Mouse (Mus musculus) embryonic facial prominence, embryonic 11.5 days (tissue): ENCODE measurements around the gene Rcor3. TPM values are rescaled to one million over a fixed set of nuclear protein-coding genes. Genes with fewer than 3 reads are reported as not detected.

Experiments
- ATAC-seq: fragments of 200-750 bp; cut with Nextera tagmentation; replicated peaks from 2 replicates; pipeline ENCODE4 v1.8.0; 2017; ENCODE audit warnings: low read depth; ENCODE audit not compliant: insufficient number of reproducible peaks, low FRiP score, low TSS enrichment
- DNase-seq: peaks from one replicate; pipeline ENCODE4 v3.0.0-alpha.2; 2015; ENCODE audit warnings: low spot score
- H3K27ac ChIP-seq: fragments of 300-500 bp; sonication (generic); replicated peaks from 2 replicates; pipeline ENCODE4 v1.5.1; 2014; ENCODE audit warnings: mild to moderate bottlenecking, low read depth, low read length, control low read depth
- H3K27me3 ChIP-seq: fragments of 300-500 bp; sonication (generic); 2 replicates; pipeline ENCODE4 v1.6.1; 2014; ENCODE audit warnings: mild to moderate bottlenecking, low read length, moderate library complexity, mixed read lengths; ENCODE audit not compliant: control insufficient read depth, insufficient read depth
- H3K36me3 ChIP-seq: fragments of 300-500 bp; sonication (generic); replicated peaks from 2 replicates; pipeline ENCODE4 v1.6.1; 2014; ENCODE audit warnings: low read depth, mild to moderate bottlenecking, low read length, moderate library complexity, mixed read lengths; ENCODE audit not compliant: control insufficient read depth, insufficient read depth
- H3K4me1 ChIP-seq: fragments of 300-500 bp; sonication (generic); 2 replicates; pipeline ENCODE4 v1.6.1; 2014; ENCODE audit warnings: low read length, mixed read lengths; ENCODE audit not compliant: control insufficient read depth, insufficient read depth
- H3K4me2 ChIP-seq: fragments of 300-500 bp; sonication (generic); 2 replicates; pipeline ENCODE4 v1.6.1; 2014; ENCODE audit warnings: low read depth, mild to moderate bottlenecking, control low read depth, low read length, moderate library complexity
- H3K4me3 ChIP-seq: fragments of 300-500 bp; sonication (generic); 2 replicates; pipeline ENCODE4 v1.5.1; 2014; ENCODE audit warnings: low read depth, low read length, control low read depth
- H3K9ac ChIP-seq: fragments of 300-500 bp; sonication (generic); replicated peaks from 2 replicates; pipeline ENCODE4 v1.6.1; 2014; ENCODE audit warnings: mild to moderate bottlenecking, control low read depth, low read length
- H3K9me3 ChIP-seq: fragments of 300-500 bp; sonication (generic); replicated peaks from 2 replicates; pipeline ENCODE4 v1.6.1; 2016; ENCODE audit warnings: mild to moderate bottlenecking, low read length, inconsistent platforms, mixed read lengths; ENCODE audit not compliant: control insufficient read depth
- WGBS: fragments of 180-500 bp; shearing (Covaris S2); extraction: QIAGEN DNeasy Blood & Tissue Kit; methylation state at CpG from one replicate; pipeline ENCODE4 v1.1.7; 2014; 5-methylcytosine and 5-hydroxymethylcytosine counted together
- polyA plus RNA-seq: library from polyadenylated mRNA; unstranded; fragments of >200 nt; fragmentation: Nextera tagmentation; extraction: Ambion mirVana; gene quantifications from 2 replicates; pipeline ENCODE4 v1.2.1, GENCODE M21; 2014

Rcor3 gene
- polyA plus RNA-seq, 1 experiment from 2014 or later, result 17.3 TPM

DNA sequence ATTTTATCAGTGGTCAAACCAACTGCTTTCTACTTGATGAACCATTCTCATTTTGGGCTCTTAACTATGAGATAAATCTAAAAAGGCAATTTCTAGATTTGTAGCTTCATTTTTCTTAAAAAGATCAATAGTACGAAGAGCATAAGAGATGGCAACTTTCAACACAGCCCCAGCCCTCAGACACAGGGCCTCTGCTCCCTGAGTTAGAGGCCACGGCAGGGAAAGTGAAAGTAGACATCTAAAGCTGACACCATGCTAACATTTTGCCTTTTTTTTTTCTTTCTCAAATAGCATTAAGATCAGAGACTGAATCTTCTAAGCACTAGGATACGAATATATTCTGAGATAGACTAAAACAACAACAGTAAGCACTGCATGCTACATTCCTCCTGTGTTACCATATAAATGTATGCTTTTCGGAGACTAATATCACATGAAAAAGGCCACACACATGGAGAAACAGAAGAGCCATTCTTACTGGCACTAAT lies 31.9 kb downstream of the Rcor3 start:
- H3K27ac ChIP-seq, result no peak overlapping the region
- H3K9me3 ChIP-seq, result no peaks in the 10 kb centered on the region
- H3K9ac ChIP-seq, result no peak overlapping the region
- H3K4me1 ChIP-seq, result no peaks in the 10 kb centered on the region
- no peak overlapping the region for H3K4me3 ChIP-seq
- ATAC-seq (no peak), DNase-seq (no peak)
- 88% methylated on average over 4 of the region's 4 CpGs for WGBS
- H3K27me3 ChIP-seq, result no peaks in the 10 kb centered on the region
- H3K4me2 ChIP-seq, result no peak overlapping the region
- H3K36me3 ChIP-seq, result no peaks in the 10 kb centered on the region

DNA sequence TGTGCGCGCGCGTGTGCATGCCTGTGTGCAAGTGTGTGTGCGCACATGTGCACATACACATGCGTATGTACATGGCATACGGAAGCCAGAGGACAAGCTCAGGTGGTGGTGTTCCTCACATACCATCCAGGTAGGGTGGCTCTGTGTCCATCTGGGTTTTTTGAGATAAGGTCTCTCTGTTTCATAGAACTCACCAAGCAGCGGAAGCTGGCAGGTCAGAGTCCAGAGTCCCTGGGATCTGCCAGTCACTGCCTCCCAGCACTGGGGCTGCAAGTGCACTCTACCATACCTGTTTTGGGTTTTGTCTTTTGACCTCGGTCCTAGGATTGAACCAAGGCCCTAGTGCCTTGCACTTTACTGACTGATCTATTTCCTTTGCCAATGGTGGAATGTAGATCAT lies 33.8 kb downstream of the Rcor3 start:
- Histone ChIP-seq H3K4me1 (no peaks in the 10 kb centered on the region), H3K4me2 (no peak overlapping the region), H3K9ac (no peak overlapping the region), H3K9me3 (no peaks in the 10 kb centered on the region), H3K27me3 (no peaks in the 10 kb centered on the region), H3K36me3 (no peaks in the 10 kb centered on the region), H3K4me3 (no peak overlapping the region), H3K27ac (no peak overlapping the region)
- WGBS, result 98% methylated on average over 9 of the region's 9 CpGs
- DNase-seq (no peak), ATAC-seq (no peak)

DNA sequence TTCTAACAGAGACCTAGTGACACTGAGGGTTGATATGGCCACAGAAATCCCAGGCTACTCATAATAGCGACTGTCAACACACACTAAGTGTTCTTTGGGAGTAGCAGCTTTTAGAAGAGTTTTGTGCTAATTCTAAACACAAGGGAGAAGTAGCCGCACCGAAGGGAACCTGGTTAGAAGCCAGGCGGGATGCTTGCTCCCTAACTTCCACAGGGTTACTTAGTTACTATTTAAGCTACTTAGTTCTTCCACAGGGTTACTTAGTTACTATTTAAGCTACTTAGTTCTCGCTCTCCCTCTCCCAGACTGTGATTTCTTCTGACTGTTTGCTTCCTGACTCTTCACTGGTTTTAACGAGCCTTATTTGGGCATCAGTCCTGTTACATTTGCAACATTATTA lies 34.7 kb downstream of the Rcor3 start:
- Histone ChIP-seq H3K27ac (no peak overlapping the region), H3K36me3 (no peaks in the 10 kb centered on the region), H3K4me1 (no peaks in the 10 kb centered on the region), H3K4me3 (no peak overlapping the region), H3K4me2 (no peak overlapping the region), H3K9me3 (no peaks in the 10 kb centered on the region), H3K27me3 (no peaks in the 10 kb centered on the region), H3K9ac (no peak overlapping the region)
- no peak for ATAC-seq
- no peak for DNase-seq
- whole genome bisulfite sequencing, result 86% methylated on average over 6 of the region's 6 CpGs

DNA sequence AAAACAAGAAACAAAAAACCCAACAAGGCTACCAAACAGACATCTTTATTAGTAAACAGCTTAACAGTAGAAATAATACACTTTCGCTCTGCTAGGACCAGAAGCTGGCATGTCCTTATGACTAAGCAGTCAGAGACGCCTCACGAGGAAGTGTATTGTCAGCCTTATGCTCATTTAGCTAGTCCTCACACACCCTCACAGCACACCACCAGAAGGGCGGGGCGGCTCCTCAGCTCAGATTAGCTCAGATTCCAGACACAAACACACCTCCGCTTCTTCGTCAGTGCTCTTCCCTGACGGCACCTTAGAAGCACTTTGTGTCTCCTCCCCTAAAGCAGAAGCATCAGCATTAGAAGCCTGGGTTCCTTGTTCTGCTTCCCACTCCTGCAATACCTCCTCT lies 36.5 kb downstream of the Rcor3 start:
- Histone ChIP-seq H3K27me3 (no peaks in the 10 kb centered on the region), H3K9me3 (no peaks in the 10 kb centered on the region), H3K4me3 (no peak overlapping the region), H3K27ac (no peak overlapping the region), H3K36me3 (no peaks in the 10 kb centered on the region), H3K9ac (no peak overlapping the region), H3K4me1 (no peaks in the 10 kb centered on the region), H3K4me2 (no peak overlapping the region)
- no peak for DNase-seq
- WGBS, result 84% methylated on average over 8 of the region's 8 CpGs
- ATAC-seq, result no peak

DNA sequence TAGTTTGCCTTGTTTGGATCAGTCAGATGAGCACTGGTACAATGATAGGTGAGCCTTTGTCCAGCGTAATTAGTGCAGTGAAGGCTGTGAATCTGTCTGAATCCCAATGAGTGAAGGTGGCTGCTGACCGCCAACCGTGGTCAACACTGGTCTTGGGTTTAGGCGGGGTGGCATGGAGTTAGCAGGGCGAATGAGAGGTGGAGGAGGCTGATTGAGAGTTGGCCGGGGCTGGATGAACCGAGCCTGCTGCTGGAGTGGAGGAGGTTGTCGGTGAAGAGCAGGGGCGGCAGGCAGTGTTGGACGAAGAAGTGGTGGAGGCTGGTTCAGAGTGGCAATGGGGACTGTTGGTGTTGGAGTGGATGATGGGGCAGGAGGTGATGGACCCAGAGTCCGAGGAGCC lies 37.1 kb downstream of the Rcor3 start:
- Histone ChIP-seq H3K27ac (no peak overlapping the region), H3K36me3 (no peaks in the 10 kb centered on the region), H3K9me3 (no peaks in the 10 kb centered on the region), H3K9ac (no peak overlapping the region), H3K4me1 (no peaks in the 10 kb centered on the region), H3K27me3 (no peaks in the 10 kb centered on the region), H3K4me2 (no peak overlapping the region), H3K4me3 (no peak overlapping the region)
- no peak for ATAC-seq
- no peak for DNase-seq
- 90% methylated on average over 11 of the region's 11 CpGs for WGBS

DNA sequence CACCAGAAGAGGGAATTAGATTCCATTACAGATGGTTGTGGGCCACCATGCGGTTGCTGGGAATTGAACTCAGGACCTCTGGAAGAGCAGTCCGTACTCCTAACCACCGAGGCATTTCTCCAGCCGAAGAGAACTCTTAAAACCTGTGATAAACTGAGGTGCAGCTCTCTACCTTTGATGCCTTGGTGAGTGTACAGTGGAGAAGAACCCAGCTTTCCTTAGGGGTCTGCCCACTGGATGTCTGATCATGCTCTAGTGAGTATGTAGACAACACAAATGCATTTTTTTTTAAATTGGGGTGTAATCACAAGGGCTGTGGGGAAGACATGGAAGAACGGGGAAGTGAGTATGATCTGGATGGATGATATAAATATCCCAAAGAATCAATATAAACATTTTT lies 42.2 kb downstream of the Rcor3 start:
- H3K9ac ChIP-seq, result no peak overlapping the region
- DNase-seq, result no peak
- no peaks in the 10 kb centered on the region for H3K4me1 ChIP-seq
- ATAC-seq, result no peak
- peaks cover 7% of the 10 kb centered on the region for H3K27me3 ChIP-seq
- H3K27ac ChIP-seq, result no peak overlapping the region
- no peaks in the 10 kb centered on the region for H3K36me3 ChIP-seq
- H3K4me2 ChIP-seq, result no peak overlapping the region
- no peak overlapping the region for H3K4me3 ChIP-seq
- WGBS, result 84% methylated on average over 5 of the region's 5 CpGs
- no peaks in the 10 kb centered on the region for H3K9me3 ChIP-seq

DNA sequence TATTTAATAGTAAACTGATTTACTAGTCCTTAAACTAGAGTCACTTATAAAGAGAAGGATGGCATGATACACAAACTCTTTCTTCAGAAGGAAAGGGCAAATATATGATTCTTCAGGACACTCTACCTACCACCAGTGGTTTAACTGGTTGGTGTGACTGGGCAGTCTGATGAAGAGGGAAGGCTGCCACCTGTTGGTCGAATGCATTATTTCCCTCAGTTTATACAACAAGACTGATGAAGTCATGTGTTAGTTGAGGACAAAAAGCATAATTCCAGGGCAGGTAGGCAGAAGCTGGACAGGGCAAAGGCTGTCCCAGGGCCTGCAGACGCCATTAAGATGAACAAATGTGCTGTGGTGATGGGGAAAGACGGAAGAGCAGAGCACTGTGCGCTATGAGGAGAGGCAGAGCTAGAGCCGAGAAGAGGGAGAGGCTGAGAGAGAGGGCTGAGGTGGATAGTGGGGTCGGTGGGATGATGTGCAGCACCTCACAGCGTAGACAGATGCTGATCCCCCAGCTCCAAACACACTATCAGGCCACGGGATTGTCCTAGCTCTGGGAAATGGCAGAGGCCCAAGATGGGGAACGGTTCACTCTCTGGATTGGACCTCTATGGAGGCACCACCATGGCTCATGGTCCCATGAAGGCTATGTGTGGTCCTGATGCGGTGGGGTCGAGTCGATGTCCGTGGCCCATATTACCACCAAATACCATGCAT lies 43.3 kb downstream of the Rcor3 start:
- no peaks in the 10 kb centered on the region for H3K36me3 ChIP-seq
- H3K4me1 ChIP-seq, result no peaks in the 10 kb centered on the region
- H3K4me3 ChIP-seq, result no peak overlapping the region
- H3K9me3 ChIP-seq, result no peaks in the 10 kb centered on the region
- no peak overlapping the region for H3K4me2 ChIP-seq
- no peak for ATAC-seq
- H3K9ac ChIP-seq, result no peak overlapping the region
- no peak overlapping the region for H3K27ac ChIP-seq
- H3K27me3 ChIP-seq, result peaks cover 7% of the 10 kb centered on the region
- WGBS, result 60% methylated on average over 13 of the region's 13 CpGs
- DNase-seq, result peak; percentile 80

DNA sequence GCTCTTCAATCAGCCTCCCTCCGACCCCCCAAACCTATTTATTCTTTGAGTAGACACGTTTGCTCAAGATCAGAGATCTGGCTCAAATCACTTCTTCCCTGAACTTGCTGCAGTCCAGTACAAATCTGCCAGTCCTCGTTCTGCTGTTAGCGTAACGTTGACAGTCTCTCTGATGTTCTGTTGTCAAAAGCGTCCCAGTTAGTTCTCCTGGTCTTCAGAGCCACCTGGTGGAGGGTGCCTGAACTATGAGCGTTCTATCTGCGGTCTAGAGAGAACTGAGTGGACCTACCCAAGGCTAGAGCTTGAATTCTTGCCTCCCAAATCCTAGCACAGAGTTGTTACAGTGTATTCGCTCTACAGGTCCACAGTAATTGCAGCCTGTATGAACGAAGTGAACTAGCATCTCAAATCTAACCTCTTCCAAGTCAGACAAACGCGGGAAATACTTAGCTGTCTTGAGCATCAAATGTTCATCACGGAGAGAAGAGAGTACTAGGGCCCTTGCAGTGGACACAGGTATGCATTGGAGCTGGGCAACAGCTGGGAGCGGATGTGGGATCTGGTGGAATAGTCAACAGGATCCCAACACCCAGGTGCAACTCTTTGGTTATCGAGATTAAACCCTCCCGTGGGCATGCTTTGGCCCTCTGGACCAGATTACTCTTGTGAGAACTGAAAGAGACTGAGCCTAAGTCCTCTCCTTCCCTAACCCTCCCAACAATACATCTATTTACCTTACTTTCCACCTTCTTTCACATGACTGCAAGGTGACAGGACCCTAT lies 44.8 kb downstream of the Rcor3 start:
- Histone ChIP-seq H3K27me3 (peaks cover 7% of the 10 kb centered on the region), H3K4me3 (peak overlapping the region; percentile 52), H3K9me3 (no peaks in the 10 kb centered on the region), H3K4me1 (no peaks in the 10 kb centered on the region), H3K36me3 (no peaks in the 10 kb centered on the region), H3K4me2 (peak overlapping the region; percentile 89), H3K9ac (no peak overlapping the region), H3K27ac (no peak overlapping the region)
- WGBS, result 30% methylated on average over 16 of the region's 16 CpGs
- peak; percentile 57 for ATAC-seq
- DNase-seq, result peak; percentile 88
